Mouse (Mus musculus): Measurements from ENCODE around the gene Gm15557.

DNA sequence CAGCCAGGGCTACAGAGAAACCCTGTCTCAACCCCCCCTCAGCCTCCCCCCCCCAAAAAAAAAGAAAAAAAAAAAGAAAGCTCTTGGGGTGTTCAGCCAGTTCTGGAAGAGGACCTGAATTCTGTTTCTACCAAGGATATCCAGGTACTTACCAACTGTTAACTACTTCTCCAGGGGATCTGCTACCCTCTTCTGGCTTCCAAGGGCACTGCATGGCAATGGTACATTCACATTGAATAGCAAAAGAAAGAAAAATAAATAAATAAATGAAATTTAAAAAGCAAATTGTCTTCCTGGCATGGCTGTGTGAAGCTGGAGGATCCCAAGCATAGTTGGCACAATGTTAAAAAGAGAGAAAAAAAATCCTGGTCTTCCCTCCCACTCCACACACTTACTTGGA lies 11.5 kb downstream of the Gm15557 start:
- no peak for TF ChIP-seq POLR2A (IDR thresholded peaks at IDR 0.05; ENCODE audit: low read depth, low read length)
- 0 out of 2 replicates have a peak, but pooled peaks have one; percentile 27 for TF ChIP-seq CTCF (conservative IDR thresholded peaks at IDR 0.05; ENCODE audit: insufficient read depth, insufficient read length, low read depth, low read length)
